Mouse (Mus musculus) v-Abl transformed pro-B cells (cell line): ENCODE measurements around the gene 4931428F04Rik.

ENCODE experiments used
- in situ Hi-C, 2 experiments: fragments of 400-800 bp; cut with MboI; formaldehyde crosslinking; loops; one replicate each; pipeline ENCODE4 v1.15.1; 2025; ENCODE audit not compliant: unreplicated experiment in 2 of 2

4931428F04Rik gene

DNA sequence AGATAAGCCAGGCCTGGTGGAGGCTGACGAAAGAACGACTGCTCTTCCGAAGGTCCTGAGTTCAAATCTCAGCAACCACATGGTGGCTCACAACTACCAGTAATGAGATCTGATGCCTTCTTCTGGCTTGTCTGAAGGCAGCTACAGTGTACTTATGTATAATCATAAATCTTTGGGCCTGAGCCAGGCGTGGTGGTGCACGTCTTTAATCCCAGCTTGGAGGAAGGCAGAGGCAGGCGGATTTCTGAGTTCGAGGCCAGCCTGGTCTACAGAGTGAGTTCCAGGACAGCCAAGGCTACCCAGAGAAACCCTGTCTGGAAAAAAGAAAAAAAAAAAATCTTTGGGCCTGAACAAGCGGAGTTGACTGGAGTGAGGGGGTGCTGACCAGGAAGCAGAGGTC, 1.7 kb upstream of the 4931428F04Rik start:
- in situ Hi-C loops: loop anchor here (5.0 kb wide), 3 partner anchors 56 to 639 kb away; partner anchors contain the start of genes Fhod1 (in 1 of the 2) and Slc9a5 (in 1 of the 2)

DNA sequence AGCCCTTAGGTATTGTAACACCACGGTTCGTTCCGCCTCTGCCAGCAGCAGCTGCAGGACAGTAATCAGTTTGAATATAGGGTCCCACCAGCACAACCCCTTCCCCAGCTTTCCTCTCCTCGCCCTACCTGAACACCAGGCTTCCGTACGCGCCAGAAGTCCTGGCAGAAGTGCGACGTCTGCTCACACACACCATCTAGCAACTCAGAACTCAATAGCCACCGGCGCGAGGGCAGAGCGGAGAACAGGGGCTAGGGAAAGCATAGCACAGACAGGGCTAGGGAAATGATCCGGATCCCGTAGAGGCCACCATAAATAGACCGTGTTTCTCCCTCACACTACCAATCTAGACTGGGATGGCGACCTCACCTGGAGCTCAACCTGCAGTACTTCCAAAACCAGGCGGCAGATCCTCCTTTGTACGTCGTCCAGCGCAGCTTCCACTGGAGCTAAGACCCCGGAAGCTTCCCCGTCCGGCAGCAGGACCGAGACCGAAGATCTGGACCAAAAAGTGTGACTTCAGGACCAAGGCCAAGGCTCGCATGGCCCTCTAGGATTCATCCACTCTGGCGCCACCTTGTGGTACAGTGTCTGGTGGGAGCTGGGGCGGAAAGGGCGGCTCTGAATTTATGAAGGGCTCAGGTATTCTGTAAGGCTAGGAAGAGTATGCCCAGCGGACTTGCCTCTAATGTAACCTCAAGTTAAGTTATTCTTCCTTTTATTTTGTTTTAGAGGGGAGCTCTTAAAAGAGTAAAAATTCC, 1.1 kb upstream of the 4931428F04Rik start:
- in situ Hi-C loops: loop anchor here (5.0 kb wide), 3 partner anchors 57 to 638 kb away; partner anchors contain the start of genes Fhod1 (in 1 of the 2) and Slc9a5 (in 1 of the 2)

DNA sequence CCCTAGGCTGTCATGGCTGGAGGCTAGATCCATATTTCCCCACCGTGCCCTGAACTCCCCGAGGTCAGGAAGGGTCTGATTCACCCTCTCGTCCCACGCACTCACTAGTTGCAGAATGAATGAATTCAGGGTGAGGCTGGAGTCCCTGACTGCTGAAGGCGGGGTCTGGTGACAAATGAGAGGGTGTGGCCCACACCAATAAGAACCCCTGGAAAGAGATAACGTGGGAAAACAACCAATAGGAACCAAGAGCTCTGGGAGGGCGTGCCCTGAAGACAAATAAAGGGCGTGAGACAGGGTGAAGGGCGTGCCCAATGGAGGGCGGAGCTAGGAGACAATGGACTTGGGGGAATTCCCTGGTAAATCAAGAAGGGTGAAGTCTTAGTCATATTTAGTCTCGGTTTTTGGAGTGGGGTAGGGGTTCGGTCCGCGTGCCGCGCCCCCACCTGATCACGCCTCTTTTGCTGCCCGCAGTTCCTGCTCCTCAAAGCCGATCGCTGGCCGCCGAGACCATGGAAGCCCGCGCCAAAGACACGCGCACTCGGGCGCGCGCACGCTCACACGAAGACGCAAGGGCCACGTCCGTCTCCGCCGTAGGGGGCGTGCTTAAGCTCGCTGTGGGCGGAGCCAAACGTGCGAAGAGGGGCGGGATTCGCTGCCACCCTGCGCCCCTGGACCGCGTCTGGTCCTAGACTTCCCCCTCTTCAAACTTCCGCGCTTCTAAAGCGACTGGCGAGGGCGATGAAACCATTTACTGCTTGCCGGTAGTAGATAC, 519 bp downstream of the 4931428F04Rik start:
- in situ Hi-C loops: loop anchor here (5.0 to 10.0 kb wide), 4 partner anchors 37 to 167 kb away; partner anchors contain the start of gene D230025D16Rik (in 1 of the 2)

DNA sequence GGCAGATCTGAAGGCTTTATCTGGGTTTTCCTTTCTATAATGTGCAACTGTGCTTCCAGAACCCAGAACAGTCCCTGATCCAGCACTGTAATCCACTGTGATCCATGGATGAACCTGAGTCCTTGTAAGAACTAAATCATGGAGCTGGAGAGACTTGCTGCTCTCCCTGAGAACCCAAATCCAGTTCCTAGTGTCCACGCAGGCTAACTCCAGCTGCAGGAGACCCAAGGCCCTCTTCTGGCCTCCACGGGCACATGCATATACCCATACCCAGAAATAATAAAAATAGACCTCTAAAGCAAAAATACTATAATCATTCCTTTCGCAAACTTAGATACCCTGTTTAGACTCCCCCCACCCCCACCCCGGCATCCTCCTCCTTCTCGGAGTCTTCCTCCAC, 1.4 kb downstream of the 4931428F04Rik start:
- in situ Hi-C loops: loop anchor here (5.0 to 10.0 kb wide), 4 partner anchors 36 to 166 kb away; partner anchors contain the start of gene D230025D16Rik (in 1 of the 2)

DNA sequence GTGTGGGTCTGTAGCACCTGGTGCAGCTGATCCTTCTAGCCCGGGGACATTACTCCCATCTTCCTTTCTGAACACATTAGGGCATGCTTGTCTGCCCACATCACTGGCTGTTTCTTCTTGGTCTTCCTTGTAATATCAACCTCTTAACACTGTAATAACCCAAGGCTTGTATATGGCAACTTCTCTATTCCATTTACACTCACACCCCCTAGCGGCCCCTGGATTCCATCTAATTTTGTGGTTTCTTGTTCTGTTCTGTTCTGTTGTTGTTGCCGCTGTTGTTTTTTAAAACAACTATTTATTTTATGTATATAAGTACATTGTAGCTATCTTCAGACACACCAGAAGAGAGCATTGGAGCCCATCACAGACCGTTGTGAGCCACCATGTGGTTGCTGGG, 2.8 kb downstream of the 4931428F04Rik start:
- in situ Hi-C loops: loop anchor here (5.0 to 10.0 kb wide), 4 partner anchors 35 to 165 kb away; partner anchors contain the start of gene D230025D16Rik (in 1 of the 2)

DNA sequence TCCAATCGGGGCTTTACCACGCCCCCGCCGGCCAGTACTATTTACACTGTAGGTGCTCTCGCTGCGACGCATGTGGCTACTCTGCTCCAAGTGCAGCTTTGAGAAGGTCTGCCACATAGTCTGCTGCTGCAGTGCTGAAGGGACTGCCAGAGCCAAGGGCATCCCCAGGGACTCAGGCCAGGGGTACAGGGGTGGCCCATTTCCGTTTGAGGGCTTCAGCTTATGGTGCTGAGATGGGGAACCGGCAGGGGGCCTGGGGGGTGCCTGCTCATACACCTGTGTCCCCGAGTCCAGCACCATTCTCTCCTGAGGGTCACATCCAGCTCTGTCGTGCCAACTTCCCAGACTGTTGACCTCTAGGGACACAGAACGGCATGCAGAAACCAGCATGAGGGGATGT, 4.2 kb downstream of the 4931428F04Rik start:
- in situ Hi-C loops: loop anchor here (5.0 to 10.0 kb wide), 4 partner anchors 33 to 163 kb away; partner anchors contain the start of gene D230025D16Rik (in 1 of the 2)

DNA sequence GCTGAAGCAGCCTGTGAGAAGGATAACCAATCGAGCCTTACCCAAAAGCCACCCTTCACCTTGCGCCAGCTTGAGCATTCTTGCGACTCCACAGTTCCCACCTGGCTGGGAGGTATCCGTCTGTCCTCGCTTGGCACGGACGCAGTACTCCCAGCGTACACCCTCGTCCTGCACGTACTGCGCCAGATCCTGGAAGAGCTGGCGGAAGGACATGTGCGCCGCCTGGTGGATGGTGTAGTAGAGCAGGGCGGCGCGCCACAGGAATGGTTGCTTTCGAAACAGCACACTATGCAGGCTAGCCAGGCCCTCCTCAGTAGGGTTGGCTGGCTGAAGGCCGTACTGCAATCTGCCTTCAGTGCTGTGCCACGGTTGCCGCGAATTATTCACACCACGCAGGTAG, 6.6 kb downstream of the 4931428F04Rik start:
- in situ Hi-C loops: loop anchor here (5.0 to 10.0 kb wide), 2 partner anchors 58 to 161 kb away; partner anchors contain the start of gene D230025D16Rik (in 1 of the 2)

DNA sequence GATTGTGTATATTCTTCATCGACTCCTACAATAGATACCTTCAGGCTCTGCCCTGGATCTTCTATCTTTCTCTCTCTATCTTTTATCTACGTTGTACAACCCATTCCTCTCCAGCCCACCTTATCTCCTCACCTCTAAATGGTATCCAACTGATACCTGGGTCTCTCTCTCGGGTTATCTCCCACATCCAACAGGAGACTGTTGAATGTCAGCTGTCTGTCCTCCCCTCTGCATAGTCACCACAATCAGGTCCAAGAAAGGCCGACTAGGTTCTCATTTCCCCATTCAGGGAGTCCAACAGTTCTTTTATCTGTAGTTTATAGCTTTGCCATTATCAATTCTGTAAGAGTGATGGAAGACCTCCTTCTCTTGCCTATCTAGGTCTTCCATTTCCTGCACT, 7.4 kb downstream of the 4931428F04Rik start:
- in situ Hi-C loops: loop anchor here (5.0 to 10.0 kb wide), 2 partner anchors 57 to 160 kb away; partner anchors contain the start of gene D230025D16Rik (in 1 of the 2)

DNA sequence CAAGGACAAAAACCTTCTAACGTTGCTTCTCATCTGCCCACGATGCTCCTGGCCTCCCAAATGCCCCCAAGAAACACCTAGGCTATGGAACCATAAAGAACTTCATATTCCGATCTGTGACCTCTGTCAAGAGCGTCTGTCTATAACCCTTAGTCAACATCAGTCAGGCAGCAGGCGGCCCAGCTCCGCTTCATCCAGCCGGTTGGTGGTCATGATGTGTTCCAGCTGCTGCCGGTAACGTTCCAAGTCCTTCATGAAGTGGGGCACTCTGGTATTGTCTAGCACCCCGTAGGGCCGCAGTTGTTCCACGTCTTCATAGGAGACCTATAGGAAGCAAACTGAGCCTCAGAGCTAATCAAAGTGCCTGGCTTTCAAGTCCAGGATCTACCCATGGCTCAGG, 7.8 kb downstream of the 4931428F04Rik start:
- in situ Hi-C loops: loop anchor here (5.0 to 10.0 kb wide), 2 partner anchors 57 to 160 kb away; partner anchors contain the start of gene D230025D16Rik (in 1 of the 2)

DNA sequence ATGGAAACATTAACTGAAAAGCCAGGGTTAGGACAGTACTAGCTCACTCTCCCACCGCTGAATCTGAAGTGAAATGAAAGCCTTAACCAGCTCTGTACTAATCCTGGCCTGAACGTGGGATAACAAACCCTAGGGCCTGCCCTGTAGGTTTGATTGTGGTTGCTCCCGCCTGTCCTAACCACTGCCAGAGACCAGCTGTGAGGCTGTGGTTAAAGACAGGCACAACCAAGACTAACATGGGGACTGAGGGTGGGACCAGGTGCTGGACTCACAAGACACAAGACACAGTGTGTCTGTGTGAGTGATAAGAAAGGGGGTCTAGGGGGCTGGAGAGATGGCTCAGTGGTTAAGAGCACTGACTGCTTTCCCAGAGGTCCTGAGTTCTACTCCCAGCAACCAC, 9.1 kb downstream of the 4931428F04Rik start:
- in situ Hi-C loops: loop anchor here (5.0 to 10.0 kb wide), 2 partner anchors 56 to 158 kb away; partner anchors contain the start of gene D230025D16Rik (in 1 of the 2)

DNA sequence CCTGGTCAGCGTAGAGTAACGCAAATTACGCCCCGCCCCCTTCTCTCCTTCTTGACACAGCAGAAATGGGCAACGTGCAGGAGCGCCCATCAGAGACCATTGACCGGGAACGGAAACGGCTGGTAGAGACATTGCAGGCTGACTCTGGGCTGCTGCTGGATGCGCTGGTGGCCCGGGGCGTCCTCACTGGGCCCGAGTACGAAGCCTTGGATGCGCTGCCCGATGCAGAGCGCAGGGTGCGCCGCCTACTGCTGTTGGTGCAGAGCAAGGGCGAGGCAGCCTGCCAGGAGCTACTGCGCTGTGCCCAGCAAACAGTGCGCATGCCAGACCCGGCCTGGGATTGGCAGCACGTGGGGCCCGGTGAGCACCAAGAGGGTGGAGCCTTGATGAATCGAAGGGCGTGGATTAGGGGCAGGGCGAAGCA, 10.7 kb downstream of the 4931428F04Rik start:
- in situ Hi-C loops: no loop called here

DNA sequence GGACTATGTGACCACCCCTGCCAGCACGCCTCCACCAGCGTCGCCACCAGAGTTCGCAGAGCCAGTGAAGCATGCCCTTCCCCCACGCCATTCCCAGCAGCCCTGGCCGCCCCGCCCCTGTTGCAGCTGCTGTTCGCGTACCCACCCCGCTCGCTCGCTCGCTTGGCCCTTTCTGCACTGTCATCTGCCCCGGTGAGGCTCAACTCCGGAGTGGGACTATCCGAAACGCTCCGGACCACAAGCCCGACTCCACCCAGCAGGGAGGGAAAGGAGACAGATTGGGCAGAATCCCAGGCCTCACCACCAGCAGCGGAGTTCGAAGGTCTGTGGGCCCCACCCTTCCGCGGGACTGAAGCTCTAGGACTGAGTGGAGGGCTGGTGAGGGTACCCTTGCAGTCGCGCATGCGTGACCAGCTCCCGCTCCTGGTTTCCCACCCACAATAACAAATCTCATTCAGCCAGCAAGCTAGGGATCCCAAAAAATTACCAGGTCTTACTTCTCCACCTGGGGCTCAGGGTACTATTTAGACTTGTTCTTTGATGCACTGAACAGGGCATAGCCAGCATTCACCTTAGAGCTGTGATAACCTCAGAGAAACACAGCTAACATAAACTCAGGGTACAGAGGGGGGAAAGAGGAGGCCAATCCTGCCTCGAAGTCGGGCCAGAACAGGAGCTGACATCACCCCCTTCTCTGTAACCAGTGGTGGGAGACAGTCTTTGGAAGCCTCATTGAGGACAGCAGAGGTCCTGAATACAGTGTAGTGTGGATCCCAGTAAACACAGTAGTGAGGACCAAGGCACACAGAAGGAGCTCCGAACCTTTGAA, 13.2 kb downstream of the 4931428F04Rik start:
- in situ Hi-C loops: no loop called here

DNA sequence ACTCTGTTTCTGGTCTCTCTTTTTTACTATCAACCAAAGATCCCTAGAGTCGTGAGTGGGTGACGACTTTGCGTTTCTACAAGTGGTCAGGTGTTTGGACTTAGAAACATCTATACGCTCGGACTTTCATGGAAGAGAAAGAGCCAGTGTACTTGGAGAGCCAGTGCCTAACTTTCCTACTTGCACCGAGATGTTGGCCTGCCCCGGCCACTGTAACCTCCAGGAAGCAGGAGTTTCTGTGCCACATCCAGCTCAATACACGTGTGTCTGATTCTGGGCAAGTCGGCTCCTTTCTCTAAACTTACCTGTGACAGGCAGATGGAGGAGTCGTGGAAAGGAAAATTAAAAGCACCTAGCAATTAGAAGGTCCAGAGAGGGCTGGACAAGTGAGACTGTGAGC, 13.8 kb downstream of the 4931428F04Rik start, which contains the start of gene Nol3:
Nol3 (plus strand) TSS at position 301 of the 400 bp plus-strand sequence.
- in situ Hi-C loops: no loop called here

DNA sequence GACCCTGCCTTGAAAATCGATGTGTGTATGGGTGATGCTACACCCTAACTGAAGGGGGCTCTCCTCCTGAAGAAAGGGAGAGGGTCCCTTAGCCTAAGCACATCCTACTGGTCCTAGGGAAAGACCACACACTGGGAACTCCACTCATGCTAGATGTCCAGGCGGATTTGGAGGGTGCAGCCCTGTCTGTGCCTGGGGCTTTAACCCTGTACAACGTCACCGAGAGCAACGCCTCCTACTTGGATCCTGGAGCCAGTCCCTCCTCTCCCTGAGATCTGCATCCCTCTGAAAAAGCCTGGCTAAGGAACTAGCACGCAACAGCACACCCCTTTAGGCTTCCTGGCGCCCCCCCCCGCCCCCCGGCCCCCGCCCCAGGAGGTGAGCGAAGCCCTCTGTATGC, 14.3 kb downstream of the 4931428F04Rik start:
- in situ Hi-C loops: no loop called here

DNA sequence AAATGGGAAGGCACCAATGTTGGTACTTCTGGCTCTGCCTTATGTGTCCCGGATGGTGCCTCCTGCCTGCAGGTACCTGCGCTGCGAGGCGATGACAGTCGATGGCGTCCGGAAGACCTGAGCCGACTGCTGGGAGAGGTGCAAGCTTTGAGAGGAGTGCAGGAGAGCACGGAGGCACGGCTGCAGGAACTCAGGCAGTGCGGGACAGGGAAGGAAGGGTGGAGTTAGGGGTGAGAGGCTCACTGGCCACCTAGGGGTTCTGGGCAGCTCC, 18.8 kb downstream of the 4931428F04Rik start:
- in situ Hi-C loops: no loop called here

DNA sequence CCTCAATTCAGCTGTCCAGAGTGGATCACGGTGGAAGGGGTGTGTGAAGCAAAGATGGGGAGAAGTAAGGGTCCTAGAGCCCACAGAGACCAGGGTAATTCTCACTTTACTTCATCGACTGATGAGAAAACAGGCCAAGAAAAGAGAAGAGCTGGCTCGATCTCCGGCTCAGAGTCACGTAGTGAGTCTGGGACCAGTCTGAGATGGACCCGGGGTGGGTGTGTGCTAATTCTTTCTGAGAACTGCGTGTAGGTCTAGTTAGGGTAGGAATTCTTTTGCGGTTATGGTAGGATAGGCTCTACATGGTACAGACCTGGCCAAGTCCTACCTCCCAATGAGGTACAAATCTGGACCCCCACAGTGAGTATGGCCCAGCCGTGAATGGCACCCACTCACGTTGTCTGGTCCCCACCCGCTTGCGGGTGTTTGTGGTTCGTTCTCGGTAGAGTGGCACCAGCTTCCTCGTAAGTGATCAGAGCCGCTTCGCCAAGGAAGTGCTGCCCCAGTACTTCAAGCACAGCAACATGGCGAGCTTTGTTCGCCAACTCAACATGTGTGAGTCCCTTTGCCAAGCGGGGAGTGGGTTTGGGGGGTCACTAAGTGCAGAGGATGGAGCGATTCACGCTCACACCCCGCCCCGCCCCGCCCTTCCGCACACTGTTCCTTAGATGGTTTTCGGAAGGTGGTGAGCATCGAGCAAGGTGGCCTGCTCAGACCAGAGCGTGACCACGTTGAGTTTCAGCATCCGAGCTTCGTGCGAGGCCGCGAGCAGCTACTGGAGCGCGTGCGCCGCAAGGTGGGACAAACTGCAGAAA, 19.4 kb downstream of the 4931428F04Rik start:
- in situ Hi-C loops: no loop called here

DNA sequence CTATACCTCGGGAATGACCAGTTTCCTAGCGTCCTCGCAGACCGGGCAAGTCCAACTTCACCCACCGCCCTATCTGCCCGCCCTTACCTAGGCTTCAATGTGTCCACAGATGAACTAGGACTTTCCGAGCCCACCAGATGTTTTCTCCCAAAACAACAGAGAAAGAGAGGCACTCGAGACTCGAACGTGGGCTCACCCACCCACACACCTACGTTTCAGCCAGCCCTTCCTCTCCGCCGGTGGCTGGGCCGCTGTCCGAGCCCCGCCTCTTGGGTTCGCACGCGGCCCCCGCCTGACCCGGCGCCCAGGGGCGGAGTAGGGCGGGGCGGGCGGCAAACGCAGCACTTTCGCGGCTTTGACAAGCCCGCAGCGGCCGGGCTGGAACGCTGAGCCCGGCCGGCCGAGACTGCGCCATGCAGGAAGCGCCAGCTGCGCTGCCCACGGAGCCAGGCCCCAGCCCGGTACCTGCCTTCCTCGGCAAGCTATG, 20.2 kb downstream of the 4931428F04Rik start, which contains the start of gene Hsf4:
Hsf4 (plus strand) TSS at position 341 of the 487 bp plus-strand sequence.
- in situ Hi-C loops: loop anchor here in 1 of 2 experiments (10.0 kb wide), 1 partner anchor 105 kb away; no protein-coding TSS in a partner anchor

DNA sequence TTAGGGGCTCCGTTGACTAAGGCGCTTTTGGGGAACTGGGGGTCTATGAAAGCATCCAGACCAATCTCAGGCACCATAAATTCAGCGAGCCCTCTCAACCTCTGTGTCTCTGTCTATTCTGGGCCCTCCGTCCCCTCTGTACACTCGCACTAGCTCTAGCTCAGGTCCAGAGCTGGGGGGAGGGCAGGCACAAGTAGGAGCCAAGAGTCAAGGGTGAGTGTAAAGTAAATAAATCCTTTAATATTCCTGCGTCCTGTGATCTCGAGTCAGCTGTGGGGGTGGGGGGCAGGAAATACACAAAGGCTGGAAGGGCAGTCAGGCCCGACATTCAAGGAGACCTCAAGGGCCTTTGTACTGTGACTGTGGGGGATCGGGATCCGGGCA, 20.6 kb downstream of the 4931428F04Rik start:
- in situ Hi-C loops: loop anchor here in 1 of 2 experiments (10.0 kb wide), 1 partner anchor 104 kb away; no protein-coding TSS in a partner anchor
